Comparison of ENCODE assay signal across 12 mouse cellular contexts in genomic region chrX:57923836-57924235, GRCm38 (mm10).
DNase-seq lines count a peak whose midpoint lies in the region; ATAC-seq and TF ChIP-seq lines count a peak whose summit lies in the region.
"Had no signal": no experiment of that assay in that cellular context is flagged by ENCODE, and none has a peak within 500 bp of the region (broad histone marks: within the 10 kb centered on the region; RNA-seq: fewer than 3 reads in every experiment).

No protein-coding gene starts in this region.

- H3K36me3 ChIP-seq in forebrain, embryonic 14.5 days (ENCODE audit: control insufficient read depth, insufficient read depth, low read length), result no peaks in the 10 kb centered on the region
- H3K36me3 ChIP-seq in forebrain, embryonic 15.5 days, result no peaks in the 10 kb centered on the region
- H3K36me3 ChIP-seq in liver, embryonic 14.5 days (replicated peaks; ENCODE audit: control insufficient read depth, insufficient read depth, low read depth), result no peaks in the 10 kb centered on the region
- H3K36me3 ChIP-seq in liver, embryonic 12.5 days, result no peaks in the 10 kb centered on the region

- 37% methylated on average over 5 of the region's 5 CpGs for WGBS in forebrain, embryonic 14.5 days
- WGBS in forebrain, embryonic 15.5 days, result 36% methylated on average over 5 of the region's 5 CpGs
- 15% methylated on average over 5 of the region's 5 CpGs for WGBS in liver, embryonic 14.5 days (ENCODE audit: insufficient replicate concordance)
- WGBS in liver, embryonic 12.5 days (ENCODE audit: insufficient replicate concordance), result 22% methylated on average over 5 of the region's 5 CpGs

- H3K4me3 ChIP-seq in forebrain, embryonic 14.5 days (ENCODE audit: low read depth, low read length), result no peak overlapping the region
- H3K4me3 ChIP-seq in forebrain, embryonic 15.5 days, result no peak overlapping the region
- no peak overlapping the region for H3K4me3 ChIP-seq in liver, embryonic 14.5 days (ENCODE audit: insufficient read depth in 1 of 2, low read depth in 2 of 2, low read length in 2 of 2)
- no peak overlapping the region for H3K4me3 ChIP-seq in liver, embryonic 12.5 days

- H3K9me3 ChIP-seq in forebrain, embryonic 14.5 days (replicated peaks; ENCODE audit: control insufficient read depth, low read length), result no peaks in the 10 kb centered on the region
- no peaks in the 10 kb centered on the region for H3K9me3 ChIP-seq in forebrain, embryonic 15.5 days
- H3K9me3 ChIP-seq in liver, embryonic 14.5 days (ENCODE audit: control insufficient read depth, low read length), result no peaks in the 10 kb centered on the region
- H3K9me3 ChIP-seq in liver, embryonic 12.5 days (replicated peaks), result no peaks in the 10 kb centered on the region

- peak; percentile 19; the same call in 1 of the 2 replicates for TF ChIP-seq CTCF in liver, embryonic 14.5 days (IDR thresholded peaks at IDR 0.05; ENCODE audit: low read depth)

- no peak overlapping the region for H3K4me2 ChIP-seq in forebrain, embryonic 14.5 days (ENCODE audit: low read length)
- H3K4me2 ChIP-seq in forebrain, embryonic 15.5 days (replicated peaks), result no peak overlapping the region
- no peak overlapping the region for H3K4me2 ChIP-seq in liver, embryonic 14.5 days (ENCODE audit: low read depth)
- H3K4me2 ChIP-seq in liver, embryonic 12.5 days, result no peak overlapping the region

- no peak for TF ChIP-seq EP300 in liver, embryonic 14.5 days (IDR thresholded peaks at IDR 0.05; ENCODE audit: low read depth)

- ATAC-seq in forebrain, embryonic 14.5 days, result no peak
- ATAC-seq in forebrain, embryonic 15.5 days (replicated peaks), result no peak
- no peak for ATAC-seq in liver, embryonic 14.5 days (ENCODE audit: insufficient read depth)
- no peak for ATAC-seq in liver, embryonic 12.5 days
- ATAC-seq: inflammation-experienced regulatory T-cells, adult 6 months had no signal

- H3K4me1 ChIP-seq in forebrain, embryonic 14.5 days (ENCODE audit: control insufficient read depth, insufficient read depth, low read length), result no peaks in the 10 kb centered on the region
- no peaks in the 10 kb centered on the region for H3K4me1 ChIP-seq in forebrain, embryonic 15.5 days
- no peaks in the 10 kb centered on the region for H3K4me1 ChIP-seq in liver, embryonic 14.5 days (replicated peaks; ENCODE audit: control insufficient read depth in 2 of 2, insufficient read depth in 2 of 2, low read length in 1 of 2)
- no peaks in the 10 kb centered on the region for H3K4me1 ChIP-seq in liver, embryonic 12.5 days

- DNase-seq in forebrain, embryonic 14.5 days (ENCODE audit: low spot score), result peak; percentile 23
- no peak for DNase-seq in liver, embryonic 14.5 days (ENCODE audit: low read depth in 3 of 3, low spot score in 3 of 3)
- peak; percentile 46 for DNase-seq in R1 (ENCODE audit: low read depth, low spot score)
- peak; percentile 6 for DNase-seq in forelimb bud, embryonic 11.5 days (ENCODE audit: low read depth, low spot score)
- no peak for DNase-seq in frontal cortex, postnatal 14 days (ENCODE audit: low spot score in 2 of 2)
- no peak for DNase-seq in thymus, postnatal 14 days
- DNase-seq: heart, adult 18-20 months; layer of hippocampus, adult 9-11 months; liver had no signal

- no peak overlapping the region for H3K27ac ChIP-seq in forebrain, embryonic 14.5 days (ENCODE audit: low read depth, low read length)
- no peak overlapping the region for H3K27ac ChIP-seq in forebrain, embryonic 15.5 days (replicated peaks)
- no peak overlapping the region for H3K27ac ChIP-seq in liver, embryonic 14.5 days
- no peak overlapping the region for H3K27ac ChIP-seq in liver, embryonic 12.5 days

- no peak overlapping the region for H3K9ac ChIP-seq in forebrain, embryonic 14.5 days (ENCODE audit: low read length)
- H3K9ac ChIP-seq in forebrain, embryonic 15.5 days (replicated peaks), result no peak overlapping the region
- no peak overlapping the region for H3K9ac ChIP-seq in liver, embryonic 14.5 days (replicated peaks)
- no peak overlapping the region for H3K9ac ChIP-seq in liver, embryonic 12.5 days

- peaks cover 9% of the 10 kb centered on the region; the same call in 1 of the 2 replicates for H3K27me3 ChIP-seq in forebrain, embryonic 14.5 days (replicated peaks; ENCODE audit: control insufficient read depth, insufficient read depth, low read length)
- H3K27me3 ChIP-seq in forebrain, embryonic 15.5 days, result peaks cover 10% of the 10 kb centered on the region
- H3K27me3 ChIP-seq in liver, embryonic 14.5 days (ENCODE audit: control insufficient read depth, insufficient read depth, low read length), result peaks cover 29% of the 10 kb centered on the region
- H3K27me3 ChIP-seq in liver, embryonic 12.5 days (replicated peaks), result peaks cover 51% of the 10 kb centered on the region

Comparison
In these comparisons a context has a peak if more than half of its experiments do, and no peak if none do; other contexts are left out.
1. DNase-seq: peak in forebrain, embryonic 14.5 days (single experiment), R1 (single experiment) and forelimb bud, embryonic 11.5 days (single experiment); none in liver, embryonic 14.5 days (0 of 3), frontal cortex, postnatal 14 days (0 of 2) and thymus, postnatal 14 days (single experiment).